Mouse (Mus musculus): ENCODE data around the gene Gna13.
"Not testable (repeated sequence)": the region's sequence is repeated elsewhere in the genome, so short reads cannot be mapped to it uniquely, and the experiment has no call there.

The Gna13 gene

GRCm38 (mm10) chr11:109362463-109363190, at the start of gene Gna13:
Gene Gna13, plus strand, starts transcription at chr11:109362831.
- DNase-seq = peak; percentile 89 to 95

- DNase-seq = peak; percentile 54 to 62
Measured at GRCm38 (mm10) chr11:109316921-109317320, 45.7 kb upstream of the Gna13 start.

GRCm38 (mm10) chr11:109319471-109319870, 43.2 kb upstream of the Gna13 start:
- DNase-seq = no peak

- DNase-seq = peak; percentile 70 to 80
Measured at GRCm38 (mm10) chr11:109319946-109320345, 42.7 kb upstream of the Gna13 start.

- peak; percentile 81 to 83 for DNase-seq
Measured at GRCm38 (mm10) chr11:109320361-109320933, 42.2 kb upstream of the Gna13 start.

- no peak for DNase-seq
Measured at GRCm38 (mm10) chr11:109326270-109326669, 36.4 kb upstream of the Gna13 start.

- DNase-seq = no peak
Measured at GRCm38 (mm10) chr11:109327381-109327780, 35.2 kb upstream of the Gna13 start.

GRCm38 (mm10) chr11:109327952-109328351, 34.7 kb upstream of the Gna13 start:
- DNase-seq = no peak

- no peak for DNase-seq
Measured at GRCm38 (mm10) chr11:109329331-109329730, 33.3 kb upstream of the Gna13 start.

GRCm38 (mm10) chr11:109330706-109331393, 31.8 kb upstream of the Gna13 start:
- no peak for DNase-seq

GRCm38 (mm10) chr11:109331424-109331824, 31.2 kb upstream of the Gna13 start:
- peak; percentile 94 to 96 for DNase-seq

GRCm38 (mm10) chr11:109332722-109333121, 29.9 kb upstream of the Gna13 start:
- DNase-seq = no peak

- DNase-seq = no peak
Measured at GRCm38 (mm10) chr11:109334773-109335172, 27.9 kb upstream of the Gna13 start.

GRCm38 (mm10) chr11:109335890-109336289, 26.7 kb upstream of the Gna13 start:
- no peak for DNase-seq

- DNase-seq = no peak
Measured at GRCm38 (mm10) chr11:109339155-109339938, 23.3 kb upstream of the Gna13 start.

- DNase-seq = no peak
Measured at GRCm38 (mm10) chr11:109340541-109340940, 22.1 kb upstream of the Gna13 start.

- DNase-seq = not testable (repeated sequence)
Measured at GRCm38 (mm10) chr11:109342666-109343065, 20.0 kb upstream of the Gna13 start.

GRCm38 (mm10) chr11:109343558-109343957, 19.1 kb upstream of the Gna13 start:
- DNase-seq = no peak

- peak; percentile 72 to 74 for DNase-seq
Measured at GRCm38 (mm10) chr11:109343991-109344599, 18.5 kb upstream of the Gna13 start.

GRCm38 (mm10) chr11:109347242-109347959, 15.2 kb upstream of the Gna13 start:
- peak; percentile 94 for DNase-seq

GRCm38 (mm10) chr11:109348408-109348807, 14.2 kb upstream of the Gna13 start:
- DNase-seq = peak in 1 of 2 experiments; percentile 19
